Mouse (Mus musculus): ENCODE results near the gene Pter. TPM values are rescaled to one million over a fixed set of nuclear protein-coding genes. Genes with fewer than 3 reads are reported as not detected.

The Pter gene
- 12.9 and 13.0 TPM in 2 replicates for polyA plus RNA-seq (2016; fragmentation: Nextera tagmentation; extraction: Ambion mirVana)

DNA sequence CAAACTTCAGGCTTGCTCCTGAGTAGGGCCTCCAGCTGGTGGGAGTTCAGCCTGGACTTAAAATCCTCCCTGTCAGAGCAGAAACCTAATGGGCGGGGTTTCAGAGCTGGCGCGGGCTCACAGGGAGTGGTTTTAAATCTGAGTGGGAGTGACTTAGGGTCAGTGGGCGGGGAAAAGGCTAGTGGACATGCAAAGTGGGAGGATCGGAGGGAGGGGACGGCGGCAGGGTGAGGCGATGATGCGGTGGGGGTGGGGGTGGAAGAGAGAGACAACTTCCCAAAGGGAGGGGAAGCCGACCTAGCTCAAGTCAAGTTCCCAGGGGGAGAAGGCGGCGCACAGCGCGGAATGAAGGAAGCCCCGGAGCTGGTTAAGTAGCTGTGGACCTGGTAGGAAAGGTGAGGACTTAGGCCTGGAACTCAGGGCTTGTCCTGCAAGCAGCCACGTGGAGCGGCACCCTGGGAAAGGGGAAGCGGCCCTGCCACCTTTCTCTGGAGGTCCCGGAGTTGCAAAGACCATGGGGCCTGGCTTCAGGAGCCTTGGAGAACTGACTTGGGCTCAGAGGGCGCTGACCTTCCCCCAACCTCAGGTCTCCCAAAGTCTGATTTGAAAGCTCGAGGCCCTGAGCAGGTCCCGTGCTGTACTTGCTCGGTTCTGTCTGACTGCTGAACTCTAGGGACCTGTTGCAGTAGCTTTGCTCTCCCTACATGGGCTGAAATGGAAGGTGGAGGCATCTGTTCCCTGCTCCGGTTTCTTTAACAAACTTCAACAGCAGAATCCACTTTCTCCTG is at the start of gene Pter:
Gene Pter, plus strand, starts transcription at position 238 of the 788 bp plus-strand sequence.
- 0 out of 2 replicates have a peak, but pooled peaks cover 4% of the 10 kb centered on the region for H3K4me1 ChIP-seq
- peak within 1 kb of the TSS; percentile 73 for H3K27ac ChIP-seq
- H3K27me3 ChIP-seq: no peaks in the 10 kb centered on the region
- H3K4me2 ChIP-seq (replicated peaks): peak within 1 kb of the TSS; percentile 81
- H3K36me3 ChIP-seq: no peaks in the 10 kb centered on the region
- no peaks in the 10 kb centered on the region for H3K9me3 ChIP-seq
- WGBS: 1% methylated on average over 24 of the region's 24 CpGs
- ATAC-seq (ENCODE audit: insufficient number of reproducible peaks, insufficient read depth, low FRiP score, low TSS enrichment): peak; percentile 93
- H3K4me3 ChIP-seq: peak within 1 kb of the TSS; percentile 48
- peak within 1 kb of the TSS; percentile 59 for H3K9ac ChIP-seq

DNA sequence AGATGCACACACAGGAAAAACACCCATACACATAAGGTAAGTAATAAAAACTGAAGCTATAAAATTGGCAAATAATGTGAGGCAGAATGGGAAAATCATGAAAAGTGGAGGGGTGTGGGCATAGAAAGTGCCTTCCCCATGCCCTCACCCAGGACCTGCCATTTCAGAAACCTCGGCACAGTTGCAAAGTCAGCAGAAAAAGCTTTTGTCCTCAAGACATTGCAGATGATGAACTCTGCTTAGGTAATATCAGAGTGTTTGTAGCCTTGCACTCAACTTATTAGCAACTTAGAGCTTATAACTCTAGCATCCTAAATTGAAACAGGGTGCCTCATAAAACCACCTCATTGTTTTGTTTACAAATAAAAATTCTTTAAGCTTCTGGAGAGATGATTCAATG is 49.6 kb upstream of the Pter start:
- H3K9me3 ChIP-seq: no peaks in the 10 kb centered on the region
- H3K4me1 ChIP-seq: no peaks in the 10 kb centered on the region
- H3K27me3 ChIP-seq: no peaks in the 10 kb centered on the region
- H3K4me3 ChIP-seq: no peak overlapping the region
- H3K4me2 ChIP-seq (replicated peaks): no peak overlapping the region
- no peak overlapping the region for H3K27ac ChIP-seq
- H3K9ac ChIP-seq: no peak overlapping the region
- no peaks in the 10 kb centered on the region for H3K36me3 ChIP-seq
- no peak for ATAC-seq (ENCODE audit: insufficient number of reproducible peaks, insufficient read depth, low FRiP score, low TSS enrichment)
- WGBS: 59% methylated on average over 1 of the region's 1 CpGs

DNA sequence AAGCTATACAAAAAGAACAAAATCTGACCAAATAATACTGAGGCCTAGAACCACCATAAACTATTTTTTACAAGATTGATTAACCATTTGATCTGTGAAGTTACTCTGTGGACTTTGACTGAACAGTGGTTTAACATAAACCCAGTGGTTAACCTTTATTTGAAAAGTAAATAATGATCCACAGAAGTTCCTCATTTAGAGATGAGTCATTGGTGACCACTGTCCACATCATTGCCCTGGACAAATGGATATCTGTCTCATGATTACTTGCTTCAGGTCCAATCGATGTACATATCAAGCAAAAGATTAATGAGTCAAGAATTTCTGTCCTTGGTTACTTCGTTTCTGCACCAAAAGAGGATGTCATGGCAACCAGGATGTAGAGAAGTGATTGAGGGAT is 44.3 kb upstream of the Pter start:
- Histone ChIP-seq H3K4me2 (replicated peaks) (no peak overlapping the region), H3K36me3 (no peaks in the 10 kb centered on the region), H3K9ac (no peak overlapping the region), H3K9me3 (no peaks in the 10 kb centered on the region), H3K27me3 (no peaks in the 10 kb centered on the region), H3K4me1 (no peaks in the 10 kb centered on the region), H3K27ac (no peak overlapping the region), H3K4me3 (no peak overlapping the region)
- 82% methylated on average over 2 of the region's 2 CpGs for WGBS
- ATAC-seq (ENCODE audit: insufficient number of reproducible peaks, insufficient read depth, low FRiP score, low TSS enrichment): no peak

DNA sequence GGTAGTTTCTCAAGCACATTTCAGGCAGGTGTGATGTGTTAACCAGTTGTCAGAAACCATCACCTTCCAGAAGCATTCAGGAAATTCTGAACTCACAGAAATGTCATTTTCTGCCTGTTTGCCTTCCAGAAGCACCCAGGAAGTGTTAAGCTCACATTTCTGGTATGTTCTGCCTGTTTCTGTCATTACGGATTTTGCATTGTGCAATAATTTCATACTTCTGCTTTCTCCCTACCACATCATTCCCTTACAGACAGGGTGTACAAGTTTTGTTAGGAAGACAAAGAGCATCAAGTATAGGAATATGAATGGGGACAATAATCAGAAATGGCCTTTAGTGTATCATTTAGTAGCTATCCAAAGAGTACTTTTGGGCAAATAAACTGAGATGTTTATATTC is 42.8 kb upstream of the Pter start:
- WGBS: 87% methylated on average over 1 of the region's 1 CpGs
- Histone ChIP-seq H3K9ac (no peak overlapping the region), H3K27ac (no peak overlapping the region), H3K4me2 (replicated peaks) (no peak overlapping the region), H3K27me3 (no peaks in the 10 kb centered on the region), H3K36me3 (no peaks in the 10 kb centered on the region), H3K4me1 (no peaks in the 10 kb centered on the region), H3K9me3 (no peaks in the 10 kb centered on the region), H3K4me3 (no peak overlapping the region)
- ATAC-seq (ENCODE audit: insufficient number of reproducible peaks, insufficient read depth, low FRiP score, low TSS enrichment): no peak

DNA sequence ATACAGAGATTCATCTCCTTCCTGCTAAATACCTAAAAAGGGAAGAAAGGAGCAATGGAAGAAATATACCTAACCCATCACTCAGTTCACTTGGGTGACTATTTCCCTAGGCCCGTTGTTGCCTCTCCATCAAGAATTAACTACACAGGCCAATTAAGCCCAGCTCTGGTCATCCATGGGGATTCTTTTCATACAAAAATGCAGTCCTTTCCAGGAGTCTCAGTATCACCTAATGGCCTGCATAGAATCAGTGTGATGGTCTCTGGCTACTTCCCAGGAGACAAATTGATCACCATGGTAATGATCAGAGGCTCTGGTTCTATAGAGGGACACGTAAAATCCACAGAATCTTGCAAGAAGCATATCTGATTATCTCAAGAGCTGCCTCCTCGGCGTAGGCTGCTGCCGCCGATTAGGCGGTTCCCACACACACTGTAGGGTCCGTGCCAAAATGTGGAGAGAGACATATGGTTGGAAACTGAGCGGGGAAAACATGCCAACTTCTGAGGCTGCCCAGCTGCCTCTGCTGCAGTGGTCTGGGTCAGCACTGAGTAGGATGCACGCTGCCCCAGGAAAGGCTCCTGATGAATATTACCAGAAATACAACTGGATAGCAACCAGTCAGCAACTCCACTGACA is 40.4 kb upstream of the Pter start:
- Histone ChIP-seq H3K9me3 (no peaks in the 10 kb centered on the region), H3K4me2 (replicated peaks) (no peak overlapping the region), H3K4me1 (no peaks in the 10 kb centered on the region), H3K27ac (no peak overlapping the region), H3K4me3 (no peak overlapping the region), H3K36me3 (no peaks in the 10 kb centered on the region), H3K9ac (no peak overlapping the region), H3K27me3 (no peaks in the 10 kb centered on the region)
- ATAC-seq (ENCODE audit: insufficient number of reproducible peaks, insufficient read depth, low FRiP score, low TSS enrichment): no peak
- 84% methylated on average over 10 of the region's 10 CpGs for WGBS

DNA sequence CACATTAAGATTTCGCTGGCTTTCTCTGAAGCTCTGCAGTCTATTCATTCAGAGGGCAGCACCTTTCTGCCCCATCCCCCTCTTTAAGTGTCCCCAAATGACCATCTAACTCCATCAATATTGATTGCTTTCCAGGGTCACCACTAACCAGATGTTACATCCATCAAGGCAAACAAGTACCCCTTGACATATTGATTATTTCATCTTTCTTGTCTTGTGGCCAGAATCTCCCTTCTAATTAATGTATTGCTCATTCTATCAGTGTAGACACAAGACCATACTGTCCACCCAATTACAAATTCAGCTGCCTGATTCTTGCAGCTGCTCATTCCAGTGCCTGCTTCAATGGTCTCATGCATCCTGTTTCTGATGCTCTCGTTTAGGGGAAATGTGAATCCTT is 36.8 kb upstream of the Pter start:
- H3K27me3 ChIP-seq: no peaks in the 10 kb centered on the region
- no peak overlapping the region for H3K4me3 ChIP-seq
- H3K4me2 ChIP-seq (replicated peaks): no peak overlapping the region
- no peaks in the 10 kb centered on the region for H3K36me3 ChIP-seq
- 50% methylated on average over 2 of the region's 2 CpGs for WGBS
- H3K9me3 ChIP-seq: no peaks in the 10 kb centered on the region
- H3K27ac ChIP-seq: no peak overlapping the region
- H3K9ac ChIP-seq: no peak overlapping the region
- no peak for ATAC-seq (ENCODE audit: insufficient number of reproducible peaks, insufficient read depth, low FRiP score, low TSS enrichment)
- no peaks in the 10 kb centered on the region for H3K4me1 ChIP-seq

DNA sequence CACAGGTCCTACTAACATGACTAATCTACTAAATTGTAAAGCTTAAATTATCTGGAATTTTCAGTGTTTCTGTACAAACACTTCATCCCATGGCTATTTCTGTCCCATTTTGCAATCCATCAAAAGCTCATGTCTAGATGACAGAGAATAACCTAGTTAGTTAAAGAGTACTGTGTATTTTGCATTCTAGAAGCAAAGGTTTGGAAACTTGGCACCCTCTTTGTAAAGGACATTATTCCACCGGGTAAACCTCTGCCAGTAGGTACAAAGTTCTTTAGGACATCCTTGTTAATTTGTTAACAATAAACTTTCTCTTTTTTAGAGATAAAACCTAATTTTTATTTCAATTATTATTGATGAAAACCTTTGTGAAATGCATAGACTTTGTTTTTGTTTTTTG is 18.1 kb upstream of the Pter start:
- Histone ChIP-seq H3K27ac (no peak overlapping the region), H3K9me3 (no peaks in the 10 kb centered on the region), H3K4me3 (no peak overlapping the region), H3K36me3 (no peaks in the 10 kb centered on the region), H3K9ac (no peak overlapping the region), H3K4me2 (replicated peaks) (no peak overlapping the region), H3K27me3 (no peaks in the 10 kb centered on the region), H3K4me1 (no peaks in the 10 kb centered on the region)
- 88% methylated on average over 1 of the region's 1 CpGs for WGBS
- ATAC-seq (ENCODE audit: insufficient number of reproducible peaks, insufficient read depth, low FRiP score, low TSS enrichment): no peak

DNA sequence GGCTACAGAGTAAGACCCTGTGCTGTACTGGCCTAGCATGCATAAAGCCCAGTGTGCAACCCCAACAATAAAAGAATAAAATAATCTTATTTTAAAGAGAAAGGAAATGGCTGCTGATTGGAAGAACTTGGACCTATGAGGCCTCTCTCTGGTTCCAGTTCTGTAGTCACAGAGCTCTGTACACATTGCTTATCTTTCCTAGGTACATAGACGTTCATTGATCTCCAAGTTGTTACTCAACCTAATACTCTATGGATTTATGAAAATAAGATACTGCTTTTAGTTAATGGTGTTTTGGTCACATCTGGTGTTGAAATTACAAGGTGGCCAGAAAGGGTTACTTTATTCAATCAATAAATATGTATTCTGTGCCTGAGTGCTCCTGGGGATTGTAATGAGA is 1.8 kb downstream of the Pter start:
- Histone ChIP-seq H3K4me2 (replicated peaks) (no peak overlapping the region), H3K27me3 (no peaks in the 10 kb centered on the region), H3K4me3 (no peak overlapping the region), H3K9ac (no peak overlapping the region), H3K9me3 (no peaks in the 10 kb centered on the region), H3K36me3 (no peaks in the 10 kb centered on the region), H3K4me1 (0 out of 2 replicates have a peak, but pooled peaks cover 4% of the 10 kb centered on the region), H3K27ac (no peak overlapping the region)
- ATAC-seq (ENCODE audit: insufficient number of reproducible peaks, insufficient read depth, low FRiP score, low TSS enrichment): no peak
- WGBS: 87% methylated on average over 1 of the region's 1 CpGs

DNA sequence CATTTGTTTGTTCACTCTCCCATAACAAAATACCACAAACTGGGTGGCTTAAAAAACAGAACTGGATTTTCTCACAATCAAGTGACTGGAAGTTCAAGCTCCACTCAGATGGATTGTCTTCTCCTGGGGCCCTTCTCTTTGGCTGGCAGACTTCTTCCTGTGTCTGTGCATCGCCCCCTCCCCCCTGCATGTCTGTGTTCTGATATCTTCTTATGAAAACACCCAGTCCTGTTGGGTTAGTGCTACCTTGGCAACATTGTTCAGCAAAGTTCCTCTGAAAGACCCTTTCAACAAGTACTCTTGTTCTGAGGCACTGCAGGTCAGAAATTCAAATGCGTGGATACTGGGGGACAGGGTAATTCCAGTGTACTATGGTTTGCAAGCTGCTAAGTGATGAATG is 6.5 kb downstream of the Pter start:
- Histone ChIP-seq H3K4me2 (replicated peaks) (no peak overlapping the region), H3K36me3 (no peaks in the 10 kb centered on the region), H3K27ac (no peak overlapping the region), H3K27me3 (no peaks in the 10 kb centered on the region), H3K9me3 (no peaks in the 10 kb centered on the region), H3K4me3 (no peak overlapping the region), H3K4me1 (no peaks in the 10 kb centered on the region), H3K9ac (no peak overlapping the region)
- WGBS: 83% methylated on average over 2 of the region's 2 CpGs
- no peak for ATAC-seq (ENCODE audit: insufficient number of reproducible peaks, insufficient read depth, low FRiP score, low TSS enrichment)

DNA sequence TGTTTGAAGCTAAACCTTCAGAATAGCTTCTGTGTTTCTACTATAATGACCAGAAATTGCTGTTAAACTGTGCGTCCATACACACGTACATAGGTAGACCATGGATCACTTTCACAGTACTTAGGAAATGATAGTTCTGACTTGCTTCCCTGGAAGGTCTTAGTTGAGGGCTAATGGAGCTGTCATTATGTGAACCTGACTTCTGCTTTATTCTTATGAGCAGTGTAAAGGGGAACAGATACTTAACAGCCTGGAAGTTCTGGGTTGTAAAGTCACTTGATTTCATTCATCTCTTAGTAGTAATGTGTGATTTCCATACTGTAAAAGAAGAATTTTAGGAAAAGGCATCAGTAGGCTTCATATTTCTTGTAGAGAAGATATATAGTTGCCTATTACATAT is 10.1 kb downstream of the Pter start:
- Histone ChIP-seq H3K4me3 (no peak overlapping the region), H3K27me3 (no peaks in the 10 kb centered on the region), H3K4me2 (replicated peaks) (no peak overlapping the region), H3K4me1 (no peaks in the 10 kb centered on the region), H3K9me3 (no peaks in the 10 kb centered on the region), H3K9ac (no peak overlapping the region), H3K36me3 (no peaks in the 10 kb centered on the region), H3K27ac (no peak overlapping the region)
- 82% methylated on average over 2 of the region's 2 CpGs for WGBS
- no peak for ATAC-seq (ENCODE audit: insufficient number of reproducible peaks, insufficient read depth, low FRiP score, low TSS enrichment)

DNA sequence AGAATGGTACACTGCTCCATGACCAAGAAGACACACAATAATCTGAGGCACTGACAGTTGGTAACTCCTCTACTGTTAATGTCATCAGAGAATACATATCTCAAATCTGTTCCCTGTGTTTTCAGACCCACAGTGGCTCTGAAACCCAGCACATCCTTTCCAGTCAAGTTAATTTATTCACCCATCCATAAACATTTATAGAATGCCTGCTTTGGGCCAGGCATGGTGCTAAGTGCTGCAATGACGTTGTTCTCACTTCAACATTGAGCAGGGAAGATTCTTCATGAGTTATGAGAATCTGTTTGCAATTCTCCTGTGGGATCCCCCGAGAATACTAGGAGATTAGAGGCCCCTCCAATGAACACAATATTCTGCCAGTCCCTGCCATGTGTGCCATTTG is 11.4 kb downstream of the Pter start:
- Histone ChIP-seq H3K4me1 (no peaks in the 10 kb centered on the region), H3K27me3 (no peaks in the 10 kb centered on the region), H3K9ac (no peak overlapping the region), H3K4me2 (replicated peaks) (no peak overlapping the region), H3K27ac (no peak overlapping the region), H3K36me3 (no peaks in the 10 kb centered on the region), H3K9me3 (no peaks in the 10 kb centered on the region), H3K4me3 (no peak overlapping the region)
- no peak for ATAC-seq (ENCODE audit: insufficient number of reproducible peaks, insufficient read depth, low FRiP score, low TSS enrichment)
- 73% methylated on average over 2 of the region's 2 CpGs for WGBS

DNA sequence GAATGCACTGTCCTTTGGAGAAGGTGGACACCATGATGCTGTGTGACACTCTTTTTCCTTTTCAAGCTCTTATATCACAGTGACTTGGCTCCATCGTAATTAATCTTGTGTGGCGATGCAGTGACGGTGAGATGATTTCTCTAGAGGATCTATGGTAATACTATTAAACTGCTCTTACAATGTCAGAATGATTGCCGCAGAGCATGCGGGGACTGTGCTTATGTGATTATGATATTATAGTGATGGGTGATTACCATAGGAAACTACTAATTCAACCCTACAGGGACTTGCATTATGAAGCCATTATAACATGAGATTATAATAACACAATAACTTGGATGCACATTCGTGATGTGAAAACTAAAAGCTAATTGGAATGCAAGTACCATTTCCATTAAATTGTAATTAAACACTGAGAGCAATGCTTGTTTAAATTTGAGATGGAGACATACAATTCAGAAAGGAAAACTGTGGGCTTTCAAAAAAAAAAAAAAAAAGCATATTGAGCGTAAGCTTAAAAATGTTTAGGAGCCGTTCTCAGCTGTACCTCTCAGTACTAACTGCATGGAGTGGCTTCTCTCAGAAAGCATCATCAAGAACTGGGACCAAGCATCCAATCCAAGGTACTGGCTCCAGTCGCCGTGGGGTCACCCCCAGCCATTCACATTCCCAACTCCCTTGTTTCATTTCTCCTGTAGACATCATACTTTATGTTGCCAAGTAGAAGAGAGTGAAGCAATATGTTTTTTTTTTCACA is 13.8 kb downstream of the Pter start:
- Histone ChIP-seq H3K4me2 (replicated peaks) (no peak overlapping the region), H3K9ac (no peak overlapping the region), H3K9me3 (no peaks in the 10 kb centered on the region), H3K4me1 (no peaks in the 10 kb centered on the region), H3K36me3 (no peaks in the 10 kb centered on the region), H3K27me3 (no peaks in the 10 kb centered on the region), H3K4me3 (no peak overlapping the region), H3K27ac (no peak overlapping the region)
- no peak for ATAC-seq (ENCODE audit: insufficient number of reproducible peaks, insufficient read depth, low FRiP score, low TSS enrichment)
- WGBS: 89% methylated on average over 10 of the region's 10 CpGs

All from embryonic facial prominence, embryonic 12.5 days (tissue).